Mouse (Mus musculus) right cerebral cortex, postnatal 10 days (tissue): Measurements from ENCODE around the gene Rprd1b.

Experiments used
- DNase-seq, 2 experiments: peaks; one replicate each; pipeline ENCODE4 v3.0.0; 2021; ENCODE audit warnings: low spot score in 2 of 2

Gene Rprd1b

DNA sequence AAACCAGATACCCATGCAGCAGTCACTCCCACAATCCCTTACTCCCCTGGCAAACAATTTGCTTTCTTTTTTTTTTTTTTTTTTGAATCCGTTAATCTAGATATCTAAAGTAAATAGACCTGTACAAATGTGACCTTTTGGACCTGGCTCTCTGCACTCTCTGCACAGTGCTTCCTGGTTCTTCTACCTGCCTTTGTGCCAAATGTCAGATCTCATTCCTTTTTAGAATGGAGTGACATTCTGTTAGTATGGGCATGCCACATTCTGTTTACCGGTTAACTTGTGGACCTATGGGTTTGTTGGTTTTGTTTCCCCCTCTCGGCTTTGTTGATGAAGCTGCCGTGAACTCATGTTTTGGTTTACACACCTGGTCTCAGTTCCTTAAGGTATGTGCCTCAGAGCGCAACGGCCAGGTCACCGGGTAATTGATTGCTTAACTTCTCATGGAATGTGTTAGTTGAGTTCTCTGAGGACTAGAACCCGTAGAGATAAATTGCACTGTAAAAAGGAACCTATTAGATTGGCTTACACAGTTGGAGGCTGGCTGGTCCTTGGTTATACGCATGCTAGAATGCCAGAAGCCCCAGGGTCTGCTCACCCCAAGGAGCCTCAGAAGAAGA lies 52.4 kb downstream of the Rprd1b start:
- DNase-seq = no peak

DNA sequence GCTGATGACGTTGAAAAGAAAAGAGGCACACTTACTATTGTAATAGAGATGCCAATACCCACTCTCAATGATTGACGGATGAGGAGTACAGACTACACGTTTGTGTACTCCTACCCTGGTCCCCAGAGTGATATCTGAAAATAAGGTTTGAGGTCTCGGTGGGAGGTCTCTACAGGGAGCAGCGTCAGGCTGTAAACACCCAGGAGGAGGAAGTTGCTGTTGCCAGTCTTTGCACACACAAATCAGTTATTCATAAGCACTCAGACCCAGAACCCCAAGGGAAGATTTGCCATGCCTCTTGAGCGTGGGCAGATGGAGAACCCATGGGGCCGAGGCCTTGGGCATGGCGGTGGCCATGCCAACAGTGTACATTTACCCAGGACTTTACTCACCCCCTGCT lies 56.2 kb downstream of the Rprd1b start:
- no peak for DNase-seq

DNA sequence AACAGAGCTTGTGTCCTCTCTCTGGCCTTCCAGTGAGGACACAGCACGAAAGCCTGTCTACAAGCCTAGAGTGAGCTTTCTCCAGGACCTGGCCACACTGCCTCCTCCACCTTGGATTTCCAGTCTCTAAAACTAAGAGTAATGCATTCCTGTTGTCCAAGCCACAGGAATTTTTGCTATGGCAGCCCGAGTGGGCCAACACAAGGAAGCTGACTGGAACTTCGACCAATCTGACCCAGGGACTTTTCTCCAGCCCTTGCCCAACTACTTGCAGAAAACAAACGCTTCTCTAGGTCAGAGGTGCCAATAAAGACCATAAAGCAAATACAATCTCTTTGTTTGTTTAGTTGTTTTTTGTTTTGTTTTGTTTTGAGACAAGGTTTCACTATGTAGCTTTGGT lies 61.8 kb downstream of the Rprd1b start:
- DNase-seq = no peak

DNA sequence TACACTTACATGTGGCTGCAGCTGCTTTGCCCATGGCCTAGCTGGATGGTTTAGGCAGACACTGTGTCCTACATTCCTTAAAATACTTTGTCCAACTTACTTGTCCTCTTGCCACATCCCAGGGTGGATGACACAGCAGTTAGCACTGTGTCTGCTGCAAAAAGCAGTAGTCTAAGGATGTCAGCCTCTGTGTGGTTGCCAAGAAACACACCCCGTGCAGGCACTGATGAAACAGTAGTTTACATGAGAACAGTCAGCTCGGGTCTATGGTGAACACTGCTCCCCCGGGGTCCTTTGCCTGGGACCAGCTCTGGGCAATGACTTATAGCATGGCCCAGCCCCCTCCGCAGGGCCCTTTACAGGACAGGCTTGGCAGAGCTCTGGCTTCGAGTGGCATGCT lies 65.0 kb downstream of the Rprd1b start:
- peak in 1 of 2 experiments; percentile 50 for DNase-seq

DNA sequence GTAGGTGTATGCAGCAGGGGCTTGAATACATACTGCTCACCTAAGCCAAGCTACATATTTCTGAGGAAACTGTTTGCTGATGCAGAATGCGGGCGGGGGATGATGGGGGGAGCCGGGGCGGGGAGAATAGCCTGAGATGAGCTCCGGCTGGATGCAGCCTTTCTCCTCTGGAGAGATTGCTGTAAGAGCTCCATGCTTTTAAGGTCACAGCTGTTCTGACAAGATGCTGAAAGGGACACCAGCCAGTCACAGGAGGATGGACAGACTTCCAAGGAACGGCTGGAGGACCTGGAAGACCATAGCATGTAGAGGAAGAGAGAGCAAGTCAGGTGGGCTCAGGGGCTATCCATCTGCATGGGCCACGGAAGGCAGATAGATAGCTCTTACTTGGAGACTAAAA lies 66.0 kb downstream of the Rprd1b start:
- no peak for DNase-seq

DNA sequence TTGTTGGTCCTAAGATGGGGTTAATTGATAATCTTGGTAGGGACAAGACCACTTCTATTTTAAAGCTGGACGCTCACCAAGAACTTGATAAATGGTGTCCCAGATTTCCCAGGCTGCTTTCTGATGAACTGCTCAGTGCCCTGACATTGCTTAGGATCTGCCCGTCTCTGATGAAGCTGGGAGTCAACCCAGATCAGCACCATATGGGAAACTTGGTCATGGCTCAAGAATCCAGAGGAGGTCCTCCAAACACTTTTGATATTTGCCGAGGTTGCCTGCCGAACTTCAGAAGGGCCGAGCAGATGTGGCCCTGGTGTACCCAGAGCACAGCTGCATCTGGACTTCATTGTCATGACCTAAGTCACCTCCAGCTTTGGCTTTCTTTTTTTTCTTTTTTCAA lies 66.5 kb downstream of the Rprd1b start:
- no peak for DNase-seq

DNA sequence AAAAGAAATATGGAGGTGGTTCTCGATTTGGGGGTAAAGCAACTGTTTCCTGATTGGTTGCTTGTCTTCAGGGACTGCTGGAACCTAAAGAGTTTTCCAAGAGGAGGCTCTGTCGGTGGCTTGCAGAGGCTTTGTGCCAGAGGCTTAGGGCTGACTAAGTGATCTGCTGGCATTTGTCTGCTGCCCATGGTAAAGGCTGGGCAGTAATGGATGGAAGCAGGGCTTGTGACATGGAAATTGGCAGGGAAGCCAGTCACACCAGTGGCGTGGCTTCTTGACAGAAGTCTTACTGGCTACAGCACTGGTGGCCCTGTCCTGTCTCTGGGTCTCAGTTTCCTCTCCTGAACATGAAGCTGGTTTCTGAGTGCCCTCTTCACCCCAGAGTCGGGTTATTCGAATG lies 68.8 kb downstream of the Rprd1b start:
- no peak for DNase-seq

DNA sequence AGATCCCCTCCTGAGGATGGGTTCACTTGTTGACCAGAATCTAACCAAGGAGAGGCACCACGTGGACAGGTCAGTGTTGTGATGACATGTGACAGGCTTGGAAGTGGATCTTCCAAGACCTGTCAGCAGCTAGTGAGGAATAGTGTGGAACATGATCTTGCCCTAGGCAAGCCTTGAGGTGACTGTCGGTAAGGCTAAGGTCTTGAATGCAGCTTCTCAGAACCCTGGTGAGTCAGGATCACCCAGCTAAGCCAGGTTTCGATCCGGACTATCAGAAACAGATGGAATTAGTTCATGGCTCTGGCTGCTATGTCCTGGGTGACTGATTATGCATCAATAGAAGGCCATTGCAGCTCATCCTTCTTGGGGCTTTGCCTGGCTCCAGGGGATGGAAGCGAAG lies 70.4 kb downstream of the Rprd1b start:
- DNase-seq = no peak

DNA sequence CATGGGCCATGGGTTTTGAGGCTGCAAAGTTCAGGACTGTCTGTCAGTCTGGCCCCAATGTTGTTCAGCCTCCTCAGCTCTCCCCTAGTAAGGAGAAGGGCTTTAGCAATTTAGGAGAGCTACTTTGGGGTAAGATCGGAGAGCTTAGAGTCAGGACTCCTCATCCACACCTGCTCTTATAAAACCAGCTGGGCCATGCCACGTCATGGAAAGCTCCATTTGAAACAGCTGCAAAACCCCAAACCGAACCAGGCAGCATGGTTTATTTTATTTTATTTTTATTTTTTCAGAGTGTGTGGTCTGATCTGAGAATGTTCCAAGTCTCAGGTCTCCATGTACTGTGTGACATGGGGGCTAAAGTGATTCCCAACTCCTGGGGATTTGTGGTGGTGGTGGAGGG lies 71.2 kb downstream of the Rprd1b start:
- DNase-seq = no peak

DNA sequence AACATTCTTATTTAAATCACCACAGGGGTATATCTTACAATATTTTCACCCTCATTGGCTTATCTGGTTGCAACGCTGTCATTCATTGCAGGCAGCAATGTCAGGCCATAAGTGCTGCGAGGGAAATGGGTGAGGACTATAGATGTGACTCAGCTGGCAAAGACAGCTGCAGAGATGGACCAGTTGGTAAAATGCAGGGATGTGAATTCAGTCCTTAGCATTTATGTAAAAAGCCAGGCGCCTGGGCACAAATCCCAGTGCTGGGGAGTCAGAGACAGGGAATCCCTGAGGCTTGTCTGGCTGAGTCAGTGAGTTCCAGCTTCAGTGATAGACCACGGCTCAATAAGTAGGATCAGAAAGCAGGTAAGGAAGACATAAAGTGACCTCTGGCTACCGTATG lies 73.5 kb downstream of the Rprd1b start:
- peak; percentile 72 for DNase-seq

DNA sequence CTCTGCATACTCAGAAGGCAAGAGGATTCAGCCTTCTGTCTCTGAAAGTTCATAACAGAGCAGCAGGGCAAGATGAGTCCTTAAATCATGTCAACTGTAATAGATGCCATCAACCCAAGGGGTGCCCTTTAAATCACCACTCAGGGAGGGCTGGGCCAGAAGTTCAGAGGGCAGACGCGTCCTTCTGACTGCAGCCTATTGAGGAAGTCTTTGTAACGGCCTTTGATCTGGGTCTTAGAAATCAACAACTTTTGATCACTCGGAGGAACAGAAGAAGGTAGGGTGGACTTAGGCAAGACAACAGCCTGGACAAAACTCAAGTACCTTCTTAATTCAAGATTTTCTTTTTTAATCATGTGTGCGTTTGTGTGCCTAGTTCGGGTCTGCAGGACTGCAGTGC lies 76.7 kb downstream of the Rprd1b start:
- no peak for DNase-seq

DNA sequence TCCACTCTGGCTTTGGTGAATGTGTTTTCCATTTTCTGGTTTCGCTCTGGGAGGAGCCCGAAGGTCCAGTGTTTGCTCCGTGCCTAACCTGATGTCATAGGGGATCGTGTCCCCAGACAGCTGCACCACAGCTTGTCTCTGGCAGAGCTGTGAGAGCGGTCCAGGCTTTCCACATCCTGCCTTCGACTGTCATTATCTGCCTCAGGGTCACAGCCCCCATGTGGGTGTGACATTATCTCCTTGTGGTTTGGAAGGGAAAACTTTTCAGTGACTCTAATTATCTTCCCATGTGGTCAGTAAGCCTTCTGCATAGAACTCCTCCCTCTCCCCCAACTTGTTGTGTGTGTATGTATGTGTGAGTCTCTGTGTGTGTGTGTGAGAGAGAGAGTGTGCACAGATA lies 77.3 kb downstream of the Rprd1b start:
- no peak for DNase-seq

DNA sequence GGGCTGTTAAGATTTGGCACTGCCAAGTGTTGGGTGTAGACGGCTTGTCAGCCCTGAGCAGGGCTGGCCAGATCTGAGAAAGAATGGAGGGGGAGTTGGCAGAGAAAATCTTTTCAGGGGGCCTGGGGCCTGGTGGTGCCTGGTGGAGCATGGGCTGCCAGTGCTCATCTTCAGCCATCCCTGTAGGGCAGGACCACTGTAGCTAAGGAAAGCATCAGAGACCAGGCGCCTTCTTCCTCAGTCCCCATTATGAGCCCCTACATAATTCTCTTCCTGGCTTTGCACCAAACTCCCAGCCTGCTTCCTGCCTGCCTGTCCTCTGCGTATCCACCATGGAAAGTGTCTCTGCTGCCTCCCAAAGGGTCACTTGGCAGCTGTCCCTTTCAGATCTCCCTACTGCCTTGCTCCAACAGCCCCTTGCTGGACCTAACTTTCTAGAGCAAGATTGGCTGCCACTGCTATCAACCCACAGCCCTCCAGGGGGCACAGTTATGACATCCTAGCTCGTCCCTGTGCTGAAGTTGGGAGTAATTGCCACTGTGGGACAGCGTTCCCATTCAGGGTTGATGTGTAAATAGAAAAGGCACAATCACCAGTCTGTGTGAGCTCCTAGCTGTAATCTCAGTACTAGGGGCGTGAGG lies 78.8 kb downstream of the Rprd1b start:
- DNase-seq = peak in 1 of 2 experiments; percentile 56

DNA sequence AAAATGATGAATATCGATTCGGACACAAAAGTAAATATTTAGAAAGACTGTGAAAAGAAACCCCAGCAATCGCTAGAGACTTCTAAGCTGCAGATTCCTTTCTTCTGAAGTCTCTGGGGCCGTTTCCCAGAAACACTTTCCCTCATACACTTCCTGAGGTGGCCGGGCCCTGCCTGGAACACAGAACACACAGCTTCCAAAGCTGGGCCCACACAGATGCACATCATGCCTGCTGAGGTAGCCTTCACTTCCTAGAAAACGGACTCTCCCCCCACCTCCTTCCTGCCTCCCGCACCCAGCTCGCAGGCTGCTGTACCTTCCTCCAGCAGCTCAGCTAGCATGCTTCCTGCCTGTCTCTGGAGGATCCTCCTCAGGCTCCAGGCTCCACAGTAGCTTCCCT lies 81.2 kb downstream of the Rprd1b start:
- DNase-seq = no peak

DNA sequence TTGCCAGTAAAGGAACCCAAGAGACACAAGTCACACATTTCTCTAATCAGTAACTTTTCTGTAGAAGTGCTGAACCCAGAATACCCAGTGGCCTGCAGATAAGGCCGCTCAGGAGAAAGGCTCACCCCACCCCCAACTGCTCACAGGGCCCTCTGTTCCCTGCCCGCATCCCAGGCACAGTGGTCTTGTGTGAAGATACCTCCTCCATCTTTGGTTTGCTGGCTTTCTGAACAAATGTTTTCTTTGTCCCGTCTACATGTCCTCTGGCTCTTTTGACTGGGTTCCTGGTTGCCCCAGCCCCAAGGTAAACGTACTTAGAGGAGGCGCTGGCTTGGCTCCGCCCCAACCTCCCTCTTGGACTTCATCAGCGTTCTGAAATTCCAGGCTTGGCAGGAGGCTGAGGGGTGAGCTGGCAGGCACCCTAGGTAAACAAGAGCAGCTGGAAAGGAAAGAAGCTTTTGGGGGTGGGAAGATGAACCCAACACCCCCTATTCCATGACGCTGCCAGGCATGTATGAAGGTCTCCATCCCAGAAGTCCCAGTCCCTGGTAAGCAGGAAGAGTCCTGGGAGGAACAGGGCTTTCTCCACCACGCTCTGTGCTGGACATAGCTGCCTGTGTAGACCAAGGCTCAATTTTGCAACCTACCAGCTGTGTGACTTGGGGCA lies 85.4 kb downstream of the Rprd1b start:
- DNase-seq = no peak

DNA sequence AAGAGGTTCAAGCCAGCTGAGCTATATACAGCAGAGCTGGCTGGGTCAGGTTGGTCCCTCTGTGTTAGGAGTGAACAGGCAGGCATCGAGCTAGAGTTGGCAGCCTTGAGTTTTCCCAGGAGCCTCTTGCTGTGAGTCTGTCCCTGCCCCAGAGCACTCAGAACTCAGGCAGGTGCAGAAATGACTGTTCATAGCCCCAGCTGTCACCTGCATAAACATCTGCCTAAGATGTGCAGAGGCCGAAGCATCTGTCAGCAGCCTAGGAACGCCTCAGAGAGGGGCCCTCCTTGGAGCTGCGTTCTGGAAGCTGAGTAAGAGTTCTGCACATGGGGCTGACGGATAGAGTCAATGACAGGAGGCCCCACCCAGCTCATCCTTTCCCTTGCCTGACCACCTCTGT lies 86.6 kb downstream of the Rprd1b start:
- DNase-seq = no peak

DNA sequence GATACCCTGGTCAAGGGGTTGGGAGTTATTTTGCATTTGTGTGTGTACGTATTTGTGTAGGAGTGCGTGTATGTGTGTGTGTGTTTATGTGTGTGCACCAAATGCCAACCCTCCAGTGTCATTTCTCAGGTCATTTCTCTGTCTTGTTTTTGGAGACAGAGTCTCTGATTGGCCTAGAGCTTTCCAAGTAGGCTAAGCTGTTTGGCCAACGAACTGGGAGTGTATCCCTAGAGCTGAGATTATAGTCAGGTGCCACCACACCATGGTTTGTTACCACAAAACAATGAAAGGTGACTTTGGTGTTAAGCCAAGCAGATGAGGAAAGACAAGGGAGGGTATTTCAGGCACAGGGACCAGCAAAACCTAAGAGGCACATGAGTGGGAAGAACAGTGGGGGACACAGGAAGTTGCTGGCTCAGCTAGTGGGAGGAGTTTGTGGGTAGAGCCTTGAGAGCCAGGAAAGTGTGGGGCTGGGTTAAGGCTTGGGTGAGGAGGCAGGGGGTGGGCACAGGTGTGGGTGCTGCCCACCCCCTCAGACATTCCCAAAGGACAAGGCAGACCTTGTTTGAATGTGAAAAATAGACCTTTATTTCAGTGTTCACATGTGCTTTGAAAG lies 87.6 kb downstream of the Rprd1b start:
- no peak for DNase-seq

DNA sequence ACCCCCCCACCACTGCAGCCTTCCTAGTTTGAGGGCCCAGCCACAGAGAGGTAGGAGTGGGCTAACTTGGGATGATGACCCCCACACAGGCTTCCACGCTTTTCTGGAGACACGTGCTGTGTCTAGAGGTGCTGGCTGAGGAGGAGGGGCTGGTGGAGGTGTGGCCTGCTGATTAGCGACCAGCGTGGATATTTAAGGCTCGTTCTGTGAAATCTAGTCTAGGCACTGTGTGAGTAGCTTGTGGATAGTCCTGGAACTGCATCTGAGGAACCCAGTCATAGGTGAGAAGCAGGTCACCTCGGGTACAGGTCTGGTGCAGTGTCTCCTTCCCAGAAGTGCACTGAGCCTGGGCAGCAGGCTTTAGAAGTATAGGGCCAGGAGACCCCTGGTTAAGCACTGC lies 88.4 kb downstream of the Rprd1b start:
- no peak for DNase-seq

DNA sequence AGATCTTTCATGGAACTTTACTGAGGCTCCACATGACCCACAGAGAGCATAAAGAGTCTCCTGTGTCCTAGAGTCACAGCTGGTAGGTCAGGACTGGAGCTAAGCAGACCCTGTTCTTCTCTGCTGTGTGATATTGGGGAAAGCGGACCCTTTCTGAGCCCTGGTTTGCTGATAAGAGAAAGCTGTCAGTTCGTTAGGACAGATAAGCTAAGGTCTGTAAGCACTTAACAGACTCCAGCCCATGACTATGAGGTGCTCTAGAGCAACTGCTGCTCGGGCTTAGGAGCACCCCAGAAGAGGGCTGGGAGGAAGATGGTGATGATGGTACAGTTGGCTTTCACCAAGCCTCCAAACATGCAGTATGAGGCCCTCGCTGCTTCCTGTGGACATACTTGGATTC lies 90.8 kb downstream of the Rprd1b start:
- no peak for DNase-seq

DNA sequence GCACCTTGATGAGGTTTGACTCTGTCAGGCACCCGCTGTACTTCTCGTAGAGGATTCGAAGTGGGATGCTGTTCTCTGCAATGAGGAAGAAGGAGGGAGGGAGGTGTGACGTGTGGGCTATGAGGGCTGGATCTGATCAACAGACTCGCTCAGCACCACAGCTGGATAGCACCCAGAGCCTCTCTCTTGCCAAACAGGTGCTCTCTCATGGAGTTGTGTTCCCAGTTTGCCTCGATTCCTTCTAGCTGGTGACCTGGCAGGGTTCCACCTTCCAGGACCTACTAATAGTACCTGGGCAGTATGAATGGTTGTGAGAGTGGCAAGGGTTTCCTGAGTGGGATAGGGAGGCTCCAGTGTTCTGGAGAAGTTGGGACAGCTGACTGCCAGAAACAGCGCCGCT lies 91.9 kb downstream of the Rprd1b start:
- no peak for DNase-seq

DNA sequence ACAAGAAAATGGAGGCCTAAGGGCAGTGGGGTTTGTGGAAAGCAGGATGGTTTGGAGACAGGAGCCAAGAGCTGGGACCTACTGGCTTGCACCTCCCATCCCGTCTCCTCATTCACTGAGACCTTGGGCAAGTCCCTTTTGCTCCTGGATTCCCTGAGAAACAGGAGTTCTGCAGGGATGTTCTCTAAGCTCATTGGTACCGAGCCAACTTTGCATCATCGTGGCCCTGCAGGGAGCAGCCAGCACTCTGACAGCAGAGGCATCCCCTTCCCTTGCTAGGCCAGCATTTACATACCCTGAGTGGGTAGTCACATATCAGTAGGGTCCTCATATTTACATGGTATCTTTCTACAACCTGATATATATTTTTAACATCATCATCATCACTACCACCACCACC lies 92.6 kb downstream of the Rprd1b start:
- no peak for DNase-seq

DNA sequence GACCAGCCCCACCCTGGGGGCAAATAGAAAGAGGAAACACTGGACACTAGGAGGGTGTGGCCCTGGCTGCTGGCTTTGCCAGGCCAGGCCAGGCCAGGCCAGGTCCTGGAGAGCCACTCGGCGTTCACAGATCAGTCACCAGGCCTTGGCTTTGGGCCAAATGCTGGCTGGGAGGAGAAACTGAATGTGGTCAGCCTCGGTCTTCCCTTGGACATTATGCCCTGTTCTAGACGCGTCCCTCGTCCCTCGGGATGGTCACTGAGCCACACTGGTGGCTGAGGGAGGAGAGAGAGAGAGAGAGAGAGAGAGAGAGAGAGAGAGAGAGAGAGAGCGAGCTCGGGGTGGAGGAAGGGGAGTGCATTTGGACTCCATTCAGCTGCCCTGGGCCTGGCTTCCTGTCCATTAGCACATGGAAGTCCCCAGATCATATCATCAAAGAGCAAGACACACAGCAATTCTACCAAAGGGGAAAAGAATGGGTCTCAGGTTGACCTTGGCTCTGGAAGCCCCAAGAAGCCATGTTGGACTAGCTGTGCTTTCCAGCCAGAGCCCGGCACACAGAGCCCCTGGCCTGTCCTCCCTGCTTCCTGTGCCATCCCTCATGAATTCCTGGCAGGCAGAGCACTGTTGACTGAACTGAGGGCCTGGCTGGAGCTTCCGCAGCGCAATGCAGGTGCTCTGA lies 93.5 kb downstream of the Rprd1b start:
- peak in 1 of 2 experiments; percentile 56 for DNase-seq
